ENCODE assay signal across 25 mouse cellular contexts in genomic region chr9:20731797-20732196, GRCm38 (mm10). TPM values are rescaled to one million over a fixed set of nuclear protein-coding genes. Genes with fewer than 3 reads are reported as not detected.
"Had no signal": no experiment of that assay in that cellular context is flagged by ENCODE, and none has a peak within 500 bp of the region (broad histone marks: within the 10 kb centered on the region; RNA-seq: fewer than 3 reads in every experiment).

No protein-coding gene starts in this region.

- ATAC-seq: forebrain, postnatal 0 days; hindbrain, embryonic 16.5 days; inflammation-experienced regulatory T-cells, adult 6 months; intestine, embryonic 15.5 days; intestine, postnatal 0 days had no signal

- DNase-seq: forebrain, postnatal 0 days; gastrocnemius, postnatal 25 days; heart, adult 18-20 months; heart, postnatal 10 days; heart, postnatal 4 days; kidney, adult 18-20 months; kidney, adult 8-10 months; kidney, postnatal 10 days; kidney, postnatal 25 days; kidney, postnatal 4 days; layer of hippocampus, adult 9-11 months; liver, embryonic 13.5 days had no signal

- H3K4me3 ChIP-seq: heart, embryonic 10.5 days; heart, embryonic 12.5 days; hindbrain, embryonic 10.5 days; hindbrain, embryonic 12.5 days; intestine, embryonic 15.5 days; left cerebral cortex, adult 2 months; limb, embryonic 10.5 days; limb, embryonic 12.5 days; liver, embryonic 13.5 days had no signal

- H3K27ac ChIP-seq: heart, embryonic 10.5 days; hindbrain, embryonic 10.5 days; hindbrain, embryonic 12.5 days; hindbrain, embryonic 14.5 days; intestine, embryonic 15.5 days; left cerebral cortex, adult 2 months; limb, embryonic 10.5 days; limb, embryonic 12.5 days; liver, embryonic 13.5 days had no signal

- H3K9ac ChIP-seq: forebrain, postnatal 0 days; heart, embryonic 12.5 days; hindbrain, embryonic 12.5 days; hindbrain, embryonic 14.5 days; intestine, embryonic 15.5 days; limb, embryonic 12.5 days; liver, embryonic 13.5 days had no signal

- H3K9me3 ChIP-seq: heart, embryonic 10.5 days; heart, embryonic 12.5 days; hindbrain, embryonic 10.5 days; hindbrain, embryonic 12.5 days; intestine, embryonic 15.5 days; limb, embryonic 10.5 days; limb, embryonic 12.5 days; liver, embryonic 13.5 days had no signal

- H3K36me3 ChIP-seq: heart, embryonic 10.5 days; heart, embryonic 12.5 days; hindbrain, embryonic 10.5 days; hindbrain, embryonic 12.5 days; intestine, embryonic 15.5 days; limb, embryonic 10.5 days; limb, embryonic 12.5 days; liver, embryonic 13.5 days had no signal

- H3K4me2 ChIP-seq: heart, embryonic 12.5 days; hindbrain, embryonic 12.5 days; hindbrain, embryonic 14.5 days; intestine, embryonic 15.5 days; limb, embryonic 12.5 days; liver, embryonic 13.5 days had no signal

RNA-seq across cellular contexts. Expression of gene Olfm2, which starts 14.4 kb away (rescaled TPM):
- total RNA-seq: granulocyte monocyte progenitor cell, adult 5-6 weeks had no signal
